Mouse (Mus musculus): ENCODE results near the gene Traf4.

DNA sequence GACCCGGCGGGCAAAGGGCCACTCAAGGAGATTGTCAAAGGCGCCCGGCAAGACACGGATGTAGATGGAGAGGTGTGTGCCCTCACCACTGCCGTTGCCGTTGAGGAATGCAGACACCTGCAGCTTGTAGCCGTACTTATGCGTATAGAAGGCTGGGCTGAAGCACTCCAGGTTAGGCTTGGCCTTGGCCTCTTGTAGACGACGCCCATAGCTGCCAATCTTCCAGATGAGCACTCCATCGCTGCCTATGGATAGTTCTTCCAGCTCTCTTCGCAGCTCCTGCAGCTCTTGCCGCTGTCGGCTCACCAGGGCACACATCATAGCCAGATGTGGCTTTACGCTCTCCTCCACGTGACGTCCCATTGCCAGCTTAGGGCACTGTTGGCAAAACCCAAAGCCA lies 5.2 kb downstream of the Traf4 start:
- TF ChIP-seq CTCF (IDR thresholded peaks at IDR 0.05; ENCODE audit: low read depth), result no peak
- no peak for TF ChIP-seq EP300 (IDR thresholded peaks at IDR 0.05; ENCODE audit: low read depth)

Measured in liver, embryonic 14.5 days (tissue).